Comparison of ENCODE assay signal across 9 mouse cellular contexts in genomic region chr5:115188824-115189223, GRCm38 (mm10). TPM values are rescaled to one million over a fixed set of nuclear protein-coding genes. Genes with fewer than 3 reads are reported as not detected.
DNase-seq lines count a peak whose midpoint lies in the region; ATAC-seq and TF ChIP-seq lines count a peak whose summit lies in the region.
"Had no signal": no experiment of that assay in that cellular context is flagged by ENCODE, and none has a peak within 500 bp of the region (broad histone marks: within the 10 kb centered on the region; RNA-seq: fewer than 3 reads in every experiment).

No protein-coding gene starts in this region.

- no peaks in the 10 kb centered on the region for H3K9me3 ChIP-seq in intestine, postnatal 0 days (ENCODE audit: control insufficient read depth)
- H3K9me3 ChIP-seq in intestine, embryonic 16.5 days (ENCODE audit: control insufficient read depth, low read length): peaks cover 5% of the 10 kb centered on the region; the same call in 1 of the 2 replicates
- H3K9me3 ChIP-seq in E14TG2a.4 (ENCODE audit: low read length): no peaks in the 10 kb centered on the region
- H3K9me3 ChIP-seq: embryonic facial prominence, embryonic 15.5 days had no signal

- no peak overlapping the region for H3K4me2 ChIP-seq in intestine, postnatal 0 days (replicated peaks; ENCODE audit: low read depth)
- no peak overlapping the region for H3K4me2 ChIP-seq in intestine, embryonic 16.5 days (ENCODE audit: low read depth, low read length)
- H3K4me2 ChIP-seq: embryonic facial prominence, embryonic 15.5 days had no signal

- peak; percentile 86 for TF ChIP-seq CTCF in intestine, postnatal 0 days (IDR thresholded peaks at IDR 0.05; ENCODE audit: low read depth)
- TF ChIP-seq CTCF in E14TG2a.4 (conservative IDR thresholded peaks at IDR 0.05; ENCODE audit: low read length): peak; percentile 96
- TF ChIP-seq CTCF in bone marrow, adult 2 months (IDR thresholded peaks at IDR 0.05; ENCODE audit: control insufficient read depth, insufficient read depth, low read length): peak; percentile 91
- TF ChIP-seq CTCF in spleen, adult 2 months (IDR thresholded peaks at IDR 0.05; ENCODE audit: extremely low read depth, insufficient read depth, insufficient read length, insufficient replicate concordance): peak; percentile 80; the same call in 1 of the 2 replicates

- H3K27ac ChIP-seq in intestine, postnatal 0 days (ENCODE audit: low read depth, low read length): no peak overlapping the region
- H3K27ac ChIP-seq in intestine, embryonic 16.5 days (ENCODE audit: low read length): no peak overlapping the region
- no peak overlapping the region for H3K27ac ChIP-seq in bone marrow, adult 2 months (ENCODE audit: control insufficient read depth, insufficient read depth, low read depth, low read length, poor library complexity)
- no peak overlapping the region for H3K27ac ChIP-seq in spleen, adult 2 months (ENCODE audit: insufficient read depth, low read length)
- H3K27ac ChIP-seq: embryonic facial prominence, embryonic 15.5 days had no signal

- H3K9ac ChIP-seq in intestine, postnatal 0 days (ENCODE audit: low read depth, low read length): no peak overlapping the region
- H3K9ac ChIP-seq in intestine, embryonic 16.5 days (ENCODE audit: low read depth, low read length): no peak overlapping the region
- H3K9ac ChIP-seq: embryonic facial prominence, embryonic 15.5 days had no signal

- ATAC-seq in intestine, postnatal 0 days: no peak
- no peak for ATAC-seq in intestine, embryonic 16.5 days

- H3K4me1 ChIP-seq in intestine, postnatal 0 days (replicated peaks; ENCODE audit: control insufficient read depth, insufficient read depth, low read length): peaks cover 5% of the 10 kb centered on the region
- peaks cover 24% of the 10 kb centered on the region for H3K4me1 ChIP-seq in intestine, embryonic 16.5 days (ENCODE audit: control insufficient read depth, insufficient read depth, low read length)
- peaks cover 90% of the 10 kb centered on the region for H3K4me1 ChIP-seq in E14TG2a.4 (replicated peaks; ENCODE audit: low read depth, low read length)
- H3K4me1 ChIP-seq in bone marrow, adult 2 months (ENCODE audit: control insufficient read depth, insufficient read depth, low read length): peaks cover 4% of the 10 kb centered on the region; the same call in 1 of the 2 replicates
- H3K4me1 ChIP-seq in spleen, adult 2 months (ENCODE audit: control insufficient read depth, insufficient read depth, insufficient read length): peaks cover 17% of the 10 kb centered on the region

- WGBS in intestine, postnatal 0 days: 45% methylated on average over 5 of the region's 5 CpGs
- WGBS in intestine, embryonic 16.5 days: 46% methylated on average over 5 of the region's 5 CpGs
- WGBS in bone marrow, adult 2 months: 36% methylated on average over 5 of the region's 5 CpGs
- 39% methylated on average over 5 of the region's 5 CpGs for WGBS in spleen, adult 2 months

- H3K27me3 ChIP-seq in intestine, postnatal 0 days (replicated peaks; ENCODE audit: control insufficient read depth, insufficient read depth, low read length): peaks cover 54% of the 10 kb centered on the region
- peaks cover 56% of the 10 kb centered on the region for H3K27me3 ChIP-seq in intestine, embryonic 16.5 days (replicated peaks; ENCODE audit: control insufficient read depth, insufficient read depth, low read length)
- peaks cover 38% of the 10 kb centered on the region for H3K27me3 ChIP-seq in E14TG2a.4 (ENCODE audit: insufficient read depth, low read length)
- H3K27me3 ChIP-seq in spleen, adult 2 months (ENCODE audit: control insufficient read depth, insufficient read depth, low read length): peaks cover 24% of the 10 kb centered on the region

- DNase-seq in kidney, postnatal 14 days: peak; percentile 43
- peak in 1 of 2 experiments; percentile 49 for DNase-seq in spleen, adult 2 months (ENCODE audit: low read depth in 1 of 2, low spot score in 2 of 2)
- DNase-seq in urinary bladder, adult 18-20 months (ENCODE audit: low spot score in 2 of 2): no peak
- no peak for DNase-seq in right cerebral cortex, postnatal 14 days

- H3K36me3 ChIP-seq in intestine, postnatal 0 days (ENCODE audit: control insufficient read depth, insufficient read depth): no peaks in the 10 kb centered on the region
- no peaks in the 10 kb centered on the region for H3K36me3 ChIP-seq in intestine, embryonic 16.5 days (ENCODE audit: control insufficient read depth, insufficient read depth, low read length)
- no peaks in the 10 kb centered on the region for H3K36me3 ChIP-seq in E14TG2a.4 (ENCODE audit: insufficient read depth, low read length)
- no peaks in the 10 kb centered on the region for H3K36me3 ChIP-seq in spleen, adult 2 months (ENCODE audit: control insufficient read depth, insufficient read depth, low read length)
- H3K36me3 ChIP-seq: embryonic facial prominence, embryonic 15.5 days had no signal

- no peak overlapping the region for H3K4me3 ChIP-seq in intestine, postnatal 0 days (ENCODE audit: low read depth, low read length)
- no peak overlapping the region for H3K4me3 ChIP-seq in intestine, embryonic 16.5 days (ENCODE audit: low read length)
- no peak overlapping the region for H3K4me3 ChIP-seq in E14TG2a.4 (replicated peaks; ENCODE audit: low read length)
- no peak overlapping the region for H3K4me3 ChIP-seq in bone marrow, adult 2 months (replicated peaks; ENCODE audit: control insufficient read depth, low read depth, low read length)
- no peak overlapping the region for H3K4me3 ChIP-seq in spleen, adult 2 months (ENCODE audit: extremely low read depth, insufficient read depth, insufficient read length)
- H3K4me3 ChIP-seq: embryonic facial prominence, embryonic 15.5 days had no signal

- no peak for TF ChIP-seq POLR2A in bone marrow, adult 2 months (IDR thresholded peaks at IDR 0.05; ENCODE audit: borderline replicate concordance, control insufficient read depth, low read depth, low read length)
- TF ChIP-seq POLR2A in spleen, adult 2 months (IDR thresholded peaks at IDR 0.05; ENCODE audit: low read depth, low read length): no peak

RNA-seq across cellular contexts. Expression of gene Cabp1, which starts 5.4 kb away (rescaled TPM):
- 0.57 and 0.90 TPM in 2 replicates for polyA plus RNA-seq in intestine, postnatal 0 days (2015; fragmentation: Nextera tagmentation; extraction: Ambion mirVana)
- polyA plus RNA-seq in intestine, embryonic 16.5 days (2015; fragmentation: Nextera tagmentation; extraction: Ambion mirVana): 0.80 and 1.2 TPM in 2 replicates
- not detected in 2 replicates for polyA plus RNA-seq in bone marrow, adult 2 months (2011; ENCODE audit: insufficient read depth, insufficient read length, low replicate concordance, missing spikeins)
- polyA plus RNA-seq in spleen, adult 2 months (2012; rRNA removed): 0.72 and 1.5 TPM in 2 replicates

RNA-seq across cellular contexts. Expression of gene Mlec, which starts 30.8 kb away (rescaled TPM):
- 56.7 and 59.7 TPM in 2 replicates for polyA plus RNA-seq in intestine, postnatal 0 days (2015; fragmentation: Nextera tagmentation; extraction: Ambion mirVana)
- polyA plus RNA-seq in intestine, embryonic 16.5 days (2015; fragmentation: Nextera tagmentation; extraction: Ambion mirVana): 68.5 and 82.4 TPM in 2 replicates
- 25.2 and 56.9 TPM in 2 replicates for polyA plus RNA-seq in bone marrow, adult 2 months (2011; ENCODE audit: insufficient read depth, insufficient read length, low replicate concordance, missing spikeins)
- 39.1 and 44.0 TPM in 2 replicates for polyA plus RNA-seq in spleen, adult 2 months (2012; rRNA removed)

RNA-seq across cellular contexts. Expression of gene Pop5, which starts 46.8 kb away (rescaled TPM):
- polyA plus RNA-seq in intestine, postnatal 0 days (2015; fragmentation: Nextera tagmentation; extraction: Ambion mirVana): 75.7 and 77.1 TPM in 2 replicates
- polyA plus RNA-seq in intestine, embryonic 16.5 days (2015; fragmentation: Nextera tagmentation; extraction: Ambion mirVana): 124 and 141 TPM in 2 replicates
- polyA plus RNA-seq in bone marrow, adult 2 months (2011; ENCODE audit: insufficient read depth, insufficient read length, low replicate concordance, missing spikeins): 67.1 and 96.1 TPM in 2 replicates
- 55.6 and 85.5 TPM in 2 replicates for polyA plus RNA-seq in spleen, adult 2 months (2012; rRNA removed)

RNA-seq across cellular contexts. Expression of gene Unc119b, which starts 54.0 kb away (rescaled TPM):
- polyA plus RNA-seq in intestine, postnatal 0 days (2015; fragmentation: Nextera tagmentation; extraction: Ambion mirVana): 10.1 and 12.2 TPM in 2 replicates
- polyA plus RNA-seq in intestine, embryonic 16.5 days (2015; fragmentation: Nextera tagmentation; extraction: Ambion mirVana): 22.1 and 23.2 TPM in 2 replicates
- 3.7 and 7.8 TPM in 2 replicates for polyA plus RNA-seq in bone marrow, adult 2 months (2011; ENCODE audit: insufficient read depth, insufficient read length, low replicate concordance, missing spikeins)
- polyA plus RNA-seq in spleen, adult 2 months (2012; rRNA removed): 38.7 and 44.4 TPM in 2 replicates
